Mouse (Mus musculus): ENCODE data around the gene Csrp1.

- TF ChIP-seq POLR2A (IDR thresholded peaks at IDR 0.05; ENCODE audit: control insufficient read depth, low read depth, low read length) (no peak), CTCF (IDR thresholded peaks at IDR 0.05; ENCODE audit: control insufficient read depth, insufficient read depth, insufficient replicate concordance, low read depth, low read length) (peak; percentile 75; the same call in 1 of the 2 replicates)
These were observed 70.0 kb downstream of the Csrp1 start for GRCm38 (mm10) chr1:135789815-135790214.

Measured in testis, adult 2 months (tissue).